Mouse (Mus musculus): ENCODE measurements around the gene Susd3.

DNA sequence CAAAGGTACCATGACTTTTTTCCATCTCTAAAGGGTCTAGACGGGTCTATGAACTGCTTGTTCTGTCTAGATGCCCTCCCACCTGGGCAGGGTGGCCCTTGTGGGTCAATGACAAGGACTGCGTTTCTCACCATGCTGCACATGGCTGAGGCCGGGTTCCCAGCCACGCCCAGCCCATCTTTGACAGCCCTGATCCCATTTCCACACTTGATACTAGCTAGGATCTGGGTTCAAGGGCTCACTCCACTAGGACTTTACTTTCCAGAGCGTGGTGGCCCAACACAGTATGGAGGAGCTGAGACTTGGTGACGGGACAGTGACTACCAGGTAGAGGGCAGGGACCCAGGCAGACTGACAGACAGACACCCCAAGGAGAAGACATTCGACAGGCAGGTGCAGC lies 46.0 kb downstream of the Susd3 start:
- TF ChIP-seq CTCF (IDR thresholded peaks at IDR 0.05; ENCODE audit: low read depth, low read length) (no peak), GATA1 (IDR thresholded peaks at IDR 0.05; ENCODE audit: borderline replicate concordance, low read length) (no peak), GATA2 (IDR thresholded peaks at IDR 0.05; ENCODE audit: borderline replicate concordance, low read depth, low read length) (no peak), TAL1 (conservative IDR thresholded peaks at IDR 0.05; ENCODE audit: low read depth, low read length) (no peak)
